Mouse (Mus musculus): Measurements from ENCODE around the gene Fos.

The Fos gene

DNA sequence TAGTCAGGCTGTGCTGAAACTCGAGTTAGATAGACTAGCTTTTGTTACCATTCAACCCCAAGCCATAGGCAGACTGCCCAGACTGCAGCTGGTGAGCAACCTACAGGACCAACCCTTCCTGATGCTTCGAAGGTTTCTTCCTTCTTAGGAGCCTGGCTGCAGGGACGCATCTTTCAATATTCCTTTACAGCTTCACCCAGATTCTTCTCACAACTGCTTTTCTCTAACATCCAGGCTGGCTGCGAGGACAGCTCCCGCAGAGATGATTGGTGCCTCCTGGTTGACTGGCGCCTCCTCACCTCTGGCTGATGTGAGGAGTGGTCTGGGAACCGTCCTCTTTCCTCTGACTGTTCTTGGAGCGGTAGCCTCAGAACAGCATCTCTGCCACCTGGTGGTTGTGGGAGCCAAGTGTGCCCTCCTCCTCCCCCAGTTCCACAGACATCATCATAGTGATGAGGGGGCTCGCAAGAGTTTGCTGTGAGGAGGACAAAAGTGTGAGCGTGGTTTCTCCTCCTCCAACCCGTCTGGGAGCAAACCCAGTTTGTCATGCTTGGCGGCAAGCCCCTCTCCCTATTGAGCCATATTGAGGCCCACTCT is 14.0 kb downstream of the Fos start:
- no peak for DNase-seq (ENCODE audit: low read depth, low spot score)

DNA sequence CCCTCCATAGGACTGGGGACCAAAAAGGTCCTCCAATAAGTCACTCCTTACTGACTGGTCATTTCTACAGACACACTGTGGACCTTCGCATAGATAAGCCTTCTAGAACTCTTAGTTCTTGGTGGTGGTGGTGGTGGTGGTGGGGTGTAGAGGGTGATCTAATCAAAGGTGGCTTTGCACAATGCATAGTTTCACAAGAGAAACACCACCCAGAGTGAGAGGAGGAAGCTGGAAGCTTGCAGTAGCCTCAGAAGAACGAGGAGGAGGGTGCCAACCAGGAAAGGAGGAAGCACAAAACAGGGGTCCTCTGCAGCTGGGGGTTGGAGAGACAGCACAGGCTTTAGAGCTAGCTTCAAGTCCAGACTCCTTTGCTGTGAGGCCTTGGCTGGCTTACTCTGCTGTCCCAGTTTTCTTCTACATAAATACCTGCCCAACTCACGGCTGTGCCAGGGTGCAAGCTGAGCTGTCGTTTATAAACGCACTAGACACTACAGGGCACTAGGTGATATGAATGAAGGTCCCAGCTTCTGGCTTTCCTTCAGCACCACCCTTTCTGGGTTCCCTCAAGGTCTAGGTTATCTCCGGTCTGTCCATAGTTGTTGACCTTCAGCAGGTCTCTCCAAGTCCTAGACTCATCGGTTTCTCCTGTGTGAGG is 15.7 kb downstream of the Fos start:
- DNase-seq (ENCODE audit: low read depth, low spot score): no peak

- DNase-seq (ENCODE audit: low read depth, low spot score): no peak
These were observed 16.6 kb downstream of the Fos start for GRCm38 (mm10) chr12:85490096-85490820.

DNA sequence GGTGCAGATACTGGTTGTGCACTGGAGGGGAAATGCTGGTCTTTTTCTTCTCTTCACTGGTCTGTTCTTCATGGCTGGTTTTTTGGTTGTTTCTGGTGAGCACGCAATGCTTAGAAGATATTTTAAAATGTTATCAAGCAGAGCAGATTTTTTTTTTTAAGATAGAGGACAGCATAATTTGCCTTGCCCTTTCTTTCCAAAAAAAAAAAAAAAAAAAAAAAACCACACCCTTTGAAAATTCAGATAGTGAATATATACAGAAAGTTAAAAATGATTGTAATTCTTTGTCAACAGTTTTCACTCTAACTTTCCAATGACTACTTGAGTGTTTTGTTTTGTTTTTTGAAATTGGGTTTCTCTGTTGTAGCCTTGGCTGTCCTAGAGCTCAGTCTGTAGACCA is 17.3 kb downstream of the Fos start:
- no peak for DNase-seq (ENCODE audit: low read depth, low spot score)

DNA sequence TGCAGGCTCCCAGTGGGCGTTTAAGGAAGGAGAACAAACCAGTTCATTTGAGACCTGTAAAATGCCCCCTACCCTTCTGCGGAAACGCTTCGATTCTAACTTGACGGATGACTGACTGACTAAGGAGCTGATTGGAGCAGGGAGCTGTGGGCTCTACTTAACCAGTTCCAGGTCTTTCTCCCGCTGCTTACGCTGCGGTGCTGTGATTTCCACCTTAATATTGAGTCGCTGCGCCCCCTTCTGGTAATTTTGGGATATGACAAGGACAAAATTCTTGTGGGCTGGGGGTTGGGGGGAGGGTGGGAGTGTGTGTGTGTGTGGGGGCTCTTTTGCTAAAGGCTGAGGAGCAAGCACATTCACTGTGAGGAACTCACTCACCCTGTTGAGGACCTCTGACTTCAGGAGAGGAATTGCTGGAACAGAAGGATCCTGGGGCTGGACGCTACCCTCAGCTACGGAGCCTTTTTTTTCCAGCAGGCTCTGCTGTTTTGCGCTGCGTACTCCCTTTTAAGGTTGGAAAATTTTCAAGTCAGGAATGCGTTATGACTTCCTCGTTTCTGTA is 18.5 kb downstream of the Fos start:
- DNase-seq (ENCODE audit: low read depth, low spot score): no peak

GRCm38 (mm10) chr12:85496336-85496735 is 22.6 kb downstream of the Fos start:
- no peak for DNase-seq (ENCODE audit: low read depth, low spot score)

DNA sequence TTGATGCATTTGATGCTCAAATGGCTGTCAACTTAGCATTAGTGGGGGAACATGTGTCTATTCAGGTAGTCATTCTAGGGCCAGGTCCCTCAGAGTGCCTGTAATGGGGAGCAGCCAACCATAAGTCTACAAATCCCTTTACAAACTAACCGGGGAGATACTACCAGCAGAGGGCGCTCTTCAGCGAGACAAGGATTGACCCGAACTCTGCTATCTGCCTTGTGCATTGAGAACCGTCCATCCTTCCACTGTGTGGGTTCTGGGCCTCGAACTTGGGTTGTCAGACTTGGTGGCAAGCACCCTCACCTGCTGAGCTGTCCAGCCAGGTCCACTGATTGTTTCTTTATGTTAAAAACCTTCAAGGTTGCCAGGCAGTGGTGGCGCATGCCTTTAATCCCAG is 23.1 kb downstream of the Fos start:
- DNase-seq (ENCODE audit: low read depth, low spot score): no peak

DNA sequence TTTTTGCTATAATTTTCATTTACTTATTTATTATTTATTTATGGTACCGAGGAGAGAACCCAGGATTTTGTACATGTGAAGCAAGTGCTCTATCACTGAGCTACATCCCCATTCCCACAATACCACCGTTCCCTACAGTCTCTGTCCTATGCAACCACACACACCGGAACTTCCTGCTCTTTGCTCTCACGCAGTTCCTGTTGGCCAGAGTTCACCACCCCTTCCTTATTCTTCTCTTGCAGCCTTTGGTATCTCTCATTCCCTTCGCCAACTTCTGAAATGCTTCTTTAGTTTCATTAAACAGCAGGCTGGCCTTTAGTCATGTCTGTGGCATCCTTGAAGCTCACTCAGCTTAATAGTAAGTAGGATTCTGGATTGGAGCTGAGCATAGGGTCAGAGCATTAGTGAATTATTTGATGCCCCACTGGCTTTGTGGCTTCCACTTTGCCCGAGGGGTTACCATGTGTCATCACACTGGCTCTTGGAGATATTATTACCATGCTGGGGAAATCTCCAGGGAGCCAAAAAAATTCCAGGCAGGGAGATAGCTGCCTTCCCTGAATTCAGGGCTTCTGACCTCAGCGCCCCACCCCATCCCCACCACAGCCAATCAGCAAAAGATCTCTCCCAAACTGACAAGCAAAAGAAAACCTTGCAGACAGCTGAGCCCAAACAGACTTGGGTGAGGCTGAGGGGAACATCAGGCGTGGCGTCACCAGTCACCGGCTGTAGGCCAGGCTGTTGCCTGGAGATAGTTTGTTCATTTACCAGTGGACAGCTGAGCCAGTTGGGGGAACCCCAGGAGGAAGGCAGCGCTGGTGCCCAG is 23.8 kb downstream of the Fos start:
- DNase-seq (ENCODE audit: low read depth, low spot score): no peak

DNA sequence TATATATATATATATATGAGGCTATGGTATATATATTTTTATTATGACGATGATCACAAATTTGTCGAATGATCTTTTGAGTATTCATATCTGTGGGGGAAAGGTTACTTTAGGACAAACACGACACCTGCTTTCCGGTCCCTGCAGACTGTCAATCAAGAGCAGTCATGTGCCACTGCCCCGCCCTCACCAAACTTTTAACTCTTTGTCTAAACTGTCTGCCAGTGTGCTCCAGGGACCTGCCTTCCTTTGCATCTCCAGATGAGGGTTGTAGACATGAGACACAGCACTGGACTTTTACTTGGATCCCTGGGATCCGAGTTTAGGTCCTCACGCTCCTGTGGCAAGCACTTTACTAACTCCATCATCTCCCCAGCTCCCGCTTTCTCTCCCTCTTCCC is 25.3 kb downstream of the Fos start:
- DNase-seq (ENCODE audit: low read depth, low spot score): no peak

DNA sequence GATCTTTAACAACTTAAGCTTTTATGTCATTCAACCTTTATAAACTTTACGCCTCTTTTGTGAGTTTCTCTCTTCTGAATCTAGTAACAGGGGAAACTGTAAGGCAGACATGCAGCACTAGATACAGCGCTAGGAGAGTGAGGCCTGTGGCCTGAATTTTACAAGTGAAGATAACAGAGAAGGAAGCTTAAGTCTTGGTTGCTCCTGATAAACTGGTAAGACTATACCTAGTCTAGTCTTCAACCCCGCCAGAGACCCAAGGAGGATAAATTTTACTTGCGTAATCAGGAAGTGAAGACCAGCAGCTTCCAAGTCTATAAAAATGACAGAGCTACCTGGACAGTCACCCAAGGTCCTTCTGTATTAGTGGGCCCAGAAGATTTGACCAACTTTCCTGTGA is 29.0 kb downstream of the Fos start:
- DNase-seq (ENCODE audit: low read depth, low spot score): no peak

GRCm38 (mm10) chr12:85508235-85508634 is 34.5 kb downstream of the Fos start:
- no peak for DNase-seq (ENCODE audit: low read depth, low spot score)

- no peak for DNase-seq (ENCODE audit: low read depth, low spot score)
These were observed 36.3 kb downstream of the Fos start for GRCm38 (mm10) chr12:85510013-85510412.

- no peak for DNase-seq (ENCODE audit: low read depth, low spot score)
These were observed 40.2 kb downstream of the Fos start for GRCm38 (mm10) chr12:85513789-85514447.

DNA sequence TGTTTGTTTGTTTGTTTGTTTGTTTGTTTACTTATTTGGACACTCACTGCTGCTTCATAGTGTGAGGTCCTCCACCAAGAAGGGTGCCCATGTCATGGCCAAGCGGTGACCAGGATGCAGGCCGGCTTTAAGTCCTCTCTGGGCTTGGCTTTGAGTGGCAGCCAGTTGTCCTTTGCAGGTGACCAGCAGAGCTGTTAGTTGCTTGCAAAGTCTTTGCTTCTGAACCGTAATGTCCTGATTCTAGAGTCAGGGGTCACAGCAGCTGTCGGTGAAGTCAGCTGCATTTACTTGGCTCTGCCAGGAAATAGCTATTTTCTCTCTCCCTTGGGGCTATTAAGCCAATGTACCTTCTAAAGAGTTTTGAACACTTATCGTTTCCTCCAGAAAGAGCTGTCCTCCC is 41.3 kb downstream of the Fos start:
- no peak for DNase-seq (ENCODE audit: low read depth, low spot score)

DNA sequence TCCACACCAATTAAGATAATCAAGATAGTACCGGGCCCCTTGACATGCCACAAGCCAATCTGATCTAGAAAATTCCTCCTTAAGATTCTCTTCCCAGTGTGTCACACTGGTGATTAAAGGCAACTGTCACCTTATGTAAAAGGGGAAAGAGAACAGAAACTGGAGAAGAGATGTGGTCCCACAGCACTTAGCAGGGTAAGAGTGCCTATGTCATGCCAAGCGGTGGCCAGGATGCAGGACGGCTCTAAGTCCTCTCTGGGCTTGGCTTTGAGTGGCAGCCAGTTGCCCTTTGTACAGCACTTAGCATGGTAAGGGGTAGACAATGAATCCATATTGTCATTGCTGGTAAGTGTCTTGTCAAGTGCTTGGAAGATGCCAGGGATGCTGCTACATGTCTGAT is 42.2 kb downstream of the Fos start:
- no peak for DNase-seq (ENCODE audit: low read depth, low spot score)

DNA sequence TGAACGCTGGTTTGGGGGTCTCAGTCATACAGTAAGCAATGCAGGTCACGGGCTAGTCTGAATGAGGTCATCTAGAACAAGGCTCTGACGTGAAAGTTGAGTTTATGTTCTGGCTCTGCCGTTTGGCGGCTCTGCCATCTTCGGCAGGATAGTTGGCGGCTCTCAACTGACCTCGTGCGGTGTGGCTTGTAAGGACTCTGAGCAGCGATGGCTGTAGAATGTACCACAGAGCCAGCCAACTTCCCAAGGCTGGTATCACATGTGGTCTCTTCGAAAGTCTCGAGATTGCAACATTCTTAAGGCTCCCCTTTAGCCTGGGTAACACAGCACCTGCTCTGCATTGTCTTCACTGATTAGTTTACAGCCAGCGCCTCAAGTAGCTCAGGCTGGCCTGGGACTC is 43.6 kb downstream of the Fos start:
- no peak for DNase-seq (ENCODE audit: low read depth, low spot score)

DNA sequence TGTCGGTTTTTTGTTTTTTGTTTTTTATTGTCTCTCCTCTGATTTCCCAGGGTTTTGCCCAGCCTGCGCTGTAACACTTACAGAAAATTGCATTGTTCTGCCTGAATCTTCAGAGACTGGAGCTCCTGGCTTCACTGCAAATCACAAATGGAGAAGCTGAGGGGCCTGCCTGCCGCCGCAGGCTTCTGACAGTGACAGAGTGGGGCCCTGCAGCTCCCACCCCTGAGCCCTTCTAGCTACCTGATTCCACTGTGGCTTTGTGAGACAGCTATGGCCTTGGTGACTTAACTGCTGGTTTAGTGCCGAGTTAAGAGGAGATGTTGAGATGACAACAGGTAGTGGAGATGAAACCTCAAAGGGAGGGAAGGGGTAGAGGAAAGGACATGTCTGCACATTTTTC is 44.3 kb downstream of the Fos start:
- no peak for DNase-seq (ENCODE audit: low read depth, low spot score)

DNA sequence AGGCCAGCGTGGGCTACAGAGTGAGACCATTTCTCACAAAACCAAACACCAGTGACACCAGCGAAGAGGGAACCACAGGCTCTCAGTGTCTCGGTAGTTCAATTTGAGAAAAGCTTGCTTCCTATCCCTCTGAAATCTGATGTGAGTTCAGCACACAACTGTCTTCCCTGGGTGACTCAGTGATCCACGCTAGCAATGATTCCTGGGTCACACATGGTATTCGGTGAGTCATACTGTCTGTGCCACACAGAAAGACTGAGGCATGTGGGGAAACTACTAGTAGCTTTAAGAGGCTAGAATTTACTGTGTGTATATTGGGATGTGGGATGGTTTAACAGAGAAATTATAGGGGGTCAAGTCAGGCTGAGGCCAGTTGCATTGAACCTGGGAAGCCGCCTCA is 45.9 kb downstream of the Fos start:
- DNase-seq (ENCODE audit: low read depth, low spot score): no peak

DNA sequence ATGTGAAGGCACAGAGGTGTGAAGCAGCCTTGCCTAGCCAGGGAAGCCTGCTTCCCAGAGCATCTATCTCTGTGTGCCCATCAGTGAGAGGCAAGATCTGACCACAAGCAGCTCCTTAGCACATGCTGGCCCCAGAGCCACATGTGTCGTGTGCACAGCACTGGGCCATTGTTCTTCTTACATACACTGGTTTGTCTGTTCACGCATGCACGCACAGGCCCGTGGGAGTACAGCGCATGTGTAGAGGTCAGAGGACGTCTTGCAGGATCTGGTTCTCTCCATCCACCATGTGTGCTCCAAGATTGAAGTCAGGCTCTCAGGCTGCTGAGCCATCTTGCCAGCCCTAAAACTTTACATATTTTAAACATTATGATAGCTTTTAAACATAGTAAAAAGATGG is 47.4 kb downstream of the Fos start:
- DNase-seq (ENCODE audit: low read depth, low spot score): no peak

GRCm38 (mm10) chr12:85521673-85522072 is 48.0 kb downstream of the Fos start:
- DNase-seq (ENCODE audit: low read depth, low spot score): no peak

DNA sequence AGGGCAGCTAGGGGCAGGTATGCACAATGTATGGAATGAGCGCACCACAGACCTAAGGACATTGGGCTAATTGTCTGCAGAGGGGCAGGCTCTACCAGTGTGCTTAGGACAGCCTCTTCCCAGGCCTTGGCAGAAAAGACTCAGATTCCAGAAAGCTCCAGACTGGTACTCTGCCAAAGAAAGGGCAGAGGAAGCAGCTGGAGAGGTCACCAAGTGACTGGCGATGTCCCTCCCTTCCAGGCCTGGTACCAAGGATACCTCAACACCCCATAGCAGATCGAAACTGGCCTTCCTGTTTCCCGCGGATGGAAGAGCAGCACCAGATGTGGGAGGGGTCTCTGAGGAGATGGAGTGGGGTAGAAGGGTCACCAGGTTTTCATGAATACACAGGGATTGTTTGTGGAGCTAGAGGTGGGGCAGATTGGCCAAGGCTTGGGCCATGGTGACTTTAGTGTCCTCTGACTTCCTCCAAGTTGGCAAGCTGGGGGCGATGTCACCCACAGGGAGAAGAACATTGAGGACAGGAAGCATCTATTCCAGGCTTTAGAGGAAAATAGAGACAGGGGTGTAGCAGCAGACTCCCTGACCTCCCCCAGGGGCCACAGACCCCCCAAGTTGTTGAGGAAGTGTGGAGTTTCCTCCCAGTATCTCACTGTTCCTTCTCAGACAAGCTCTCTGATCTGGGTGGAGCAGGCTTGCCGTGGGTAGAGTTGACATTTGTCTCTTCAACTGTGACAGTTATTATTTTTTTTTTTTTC is 49.1 kb downstream of the Fos start:
- no peak for DNase-seq (ENCODE audit: low read depth, low spot score)

Data from brain, embryonic 18.5 days (tissue).